Mouse (Mus musculus) kidney, adult 2 months (tissue): ENCODE results near the gene Sertm1.

Experiments used
- CTCF ChIP-seq: fragments of 200-500 bp; conservative IDR thresholded peaks from 2 replicates; pipeline ENCODE4 v1.5.1; 2011; ENCODE audit warnings: low read depth, mild to moderate bottlenecking, control low read depth, low read length, moderate library complexity, mixed read lengths; ENCODE audit not compliant: insufficient read depth, insufficient read length
- POLR2A ChIP-seq: fragments of 200-500 bp; IDR thresholded peaks from one replicate; pipeline ENCODE4 v1.6.1; 2011; ENCODE audit warnings: low read depth, low read length, control low read depth

DNA sequence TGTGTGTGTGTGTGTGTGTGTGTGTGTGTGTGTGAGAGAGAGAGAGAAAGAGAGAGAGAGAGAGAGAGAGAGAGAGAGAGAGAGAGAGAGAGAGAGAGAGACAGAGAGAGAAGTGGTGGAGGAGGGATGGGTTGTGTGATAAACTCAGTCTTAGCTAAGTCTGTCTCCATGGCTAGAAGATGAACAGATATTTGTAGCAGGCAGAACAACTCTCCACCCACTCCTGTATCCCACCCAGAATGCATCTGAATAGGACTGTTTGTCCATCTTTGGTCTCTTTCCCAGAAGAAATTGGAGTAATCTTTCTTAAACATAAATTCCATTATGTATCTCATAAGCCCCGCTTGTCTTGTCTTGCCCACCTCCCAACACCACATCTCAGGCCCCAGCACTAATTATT is 20.8 kb downstream of the Sertm1 start:
- no peak for TF ChIP-seq POLR2A
- TF ChIP-seq CTCF, result no peak
